9 mouse cellular contexts compared by ENCODE assay signal in genomic region chr2:51148454-51148853, GRCm38 (mm10). TPM values are rescaled to one million over a fixed set of nuclear protein-coding genes. Genes with fewer than 3 reads are reported as not detected.
DNase-seq lines count a peak whose midpoint lies in the region; ATAC-seq and TF ChIP-seq lines count a peak whose summit lies in the region.
"Had no signal": no experiment of that assay in that cellular context is flagged by ENCODE, and none has a peak within 500 bp of the region (broad histone marks: within the 10 kb centered on the region; RNA-seq: fewer than 3 reads in every experiment).

No protein-coding gene starts in this region.

- peaks cover 17% of the 10 kb centered on the region for H3K4me1 ChIP-seq in intestine, embryonic 14.5 days (replicated peaks; ENCODE audit: control insufficient read depth, insufficient read depth, low read length)
- H3K4me1 ChIP-seq in limb, embryonic 14.5 days (ENCODE audit: control insufficient read depth, insufficient read depth, low read length) = peaks cover 17% of the 10 kb centered on the region
- H3K4me1 ChIP-seq in midbrain, embryonic 16.5 days (ENCODE audit: control insufficient read depth, insufficient read depth, low read length) = peaks cover 12% of the 10 kb centered on the region

- no peaks in the 10 kb centered on the region for H3K9me3 ChIP-seq in intestine, embryonic 14.5 days (ENCODE audit: control insufficient read depth, low read length)
- H3K9me3 ChIP-seq in limb, embryonic 14.5 days (ENCODE audit: control insufficient read depth, low read length) = no peaks in the 10 kb centered on the region
- no peaks in the 10 kb centered on the region for H3K9me3 ChIP-seq in midbrain, embryonic 16.5 days (replicated peaks; ENCODE audit: control insufficient read depth, low read length, poor library complexity, severe bottlenecking)

- ATAC-seq in intestine, embryonic 14.5 days (replicated peaks; ENCODE audit: low FRiP score, low TSS enrichment, low read depth) = peak; percentile 44
- ATAC-seq in limb, embryonic 14.5 days (ENCODE audit: low FRiP score, low read depth) = 0 out of 2 replicates have a peak, but pooled peaks have one; percentile 16
- peak; percentile 41; the same call in 1 of the 2 replicates for ATAC-seq in midbrain, embryonic 16.5 days

- TF ChIP-seq POLR2A in limb, embryonic 14.5 days (IDR thresholded peaks at IDR 0.05; ENCODE audit: borderline replicate concordance, extremely low read depth, insufficient read depth, insufficient read length) = no peak

- DNase-seq in layer of hippocampus, adult 2 months (ENCODE audit: low spot score in 2 of 2) = peak in 1 of 2 experiments; percentile 19
- no peak for DNase-seq in layer of hippocampus, adult 9-10 months (ENCODE audit: low spot score)
- DNase-seq in cerebellum, postnatal 10 days = peak; percentile 71 to 73
- peak; percentile 9 to 33 for DNase-seq in gastrocnemius, postnatal 36 days
- DNase-seq in intestine, embryonic 14.5 days (ENCODE audit: low spot score) = peak; percentile 81
- DNase-seq in limb, embryonic 14.5 days (ENCODE audit: low spot score) = peak; percentile 52
- peak; percentile 39 for DNase-seq in urinary bladder, adult 2 months (ENCODE audit: low spot score)

- peak overlapping the region; percentile 95 for H3K9ac ChIP-seq in intestine, embryonic 14.5 days (ENCODE audit: low read length)
- peak overlapping the region; percentile 97 for H3K9ac ChIP-seq in limb, embryonic 14.5 days (ENCODE audit: low read depth, low read length, severe bottlenecking)
- peak overlapping the region; percentile 96 for H3K9ac ChIP-seq in midbrain, embryonic 16.5 days (ENCODE audit: low read depth, low read length)

- peaks cover 4% of the 10 kb centered on the region; the same call in 1 of the 2 replicates for H3K36me3 ChIP-seq in intestine, embryonic 14.5 days (ENCODE audit: control insufficient read depth, insufficient read depth, low read length)
- peaks cover 12% of the 10 kb centered on the region; the same call in 1 of the 2 replicates for H3K36me3 ChIP-seq in limb, embryonic 14.5 days (ENCODE audit: control insufficient read depth, insufficient read depth, low read length)
- no peaks in the 10 kb centered on the region for H3K36me3 ChIP-seq in midbrain, embryonic 16.5 days (ENCODE audit: control insufficient read depth, insufficient read depth, low read length)

- H3K27ac ChIP-seq in layer of hippocampus, adult 2 months = peak overlapping the region; percentile 91
- peak overlapping the region; percentile 92 for H3K27ac ChIP-seq in intestine, embryonic 14.5 days (ENCODE audit: low read depth)
- peak overlapping the region; percentile 78 for H3K27ac ChIP-seq in limb, embryonic 14.5 days (replicated peaks; ENCODE audit: low read depth, low read length)
- peak overlapping the region; percentile 93 for H3K27ac ChIP-seq in midbrain, embryonic 16.5 days (ENCODE audit: low read length)

- H3K27me3 ChIP-seq in intestine, embryonic 14.5 days (replicated peaks; ENCODE audit: control insufficient read depth, insufficient read depth, low read length) = no peaks in the 10 kb centered on the region
- no peaks in the 10 kb centered on the region for H3K27me3 ChIP-seq in limb, embryonic 14.5 days (ENCODE audit: control insufficient read depth, insufficient read depth, low read length)
- H3K27me3 ChIP-seq in midbrain, embryonic 16.5 days (ENCODE audit: control insufficient read depth, insufficient read depth, low read depth, low read length) = no peaks in the 10 kb centered on the region

- H3K4me3 ChIP-seq in layer of hippocampus, adult 2 months = peak overlapping the region; percentile 88
- H3K4me3 ChIP-seq in intestine, embryonic 14.5 days (ENCODE audit: low read depth, low read length) = peak overlapping the region; percentile 92
- H3K4me3 ChIP-seq in limb, embryonic 14.5 days (replicated peaks; ENCODE audit: low read length) = peak overlapping the region; percentile 63
- peak overlapping the region; percentile 81 for H3K4me3 ChIP-seq in midbrain, embryonic 16.5 days (ENCODE audit: low read depth, low read length)

- intact Hi-C loops in gastrocnemius, postnatal 36 days (cut with DNase I) = loop anchor here (5.0 kb wide), 1 partner anchor 841 kb away; no protein-coding TSS in a partner anchor

- H3K4me2 ChIP-seq in intestine, embryonic 14.5 days (ENCODE audit: low read length) = peak overlapping the region; percentile 65
- peak overlapping the region; percentile 63 for H3K4me2 ChIP-seq in limb, embryonic 14.5 days (replicated peaks; ENCODE audit: low read depth, low read length, severe bottlenecking)
- H3K4me2 ChIP-seq in midbrain, embryonic 16.5 days (ENCODE audit: low read length) = peak overlapping the region; percentile 64

- 0% methylated on average over 20 of the region's 20 CpGs for WGBS in intestine, embryonic 14.5 days
- 0% methylated on average over 20 of the region's 20 CpGs for WGBS in limb, embryonic 14.5 days
- WGBS in midbrain, embryonic 16.5 days = under 1% methylated on average over 20 of the region's 20 CpGs

- no peak for TF ChIP-seq CTCF in layer of hippocampus, adult 2 months (conservative IDR thresholded peaks at IDR 0.05)

RNA-seq across cellular contexts. Expression of gene Rnd3, which starts 0.5 kb away (rescaled TPM):
- total RNA-seq in layer of hippocampus, adult 2 months (2021) = 10 to 100 TPM; 13.2 to 14.1 TPM
- 1 to 10 TPM; 6.5 to 9.0 TPM for total RNA-seq in gastrocnemius, postnatal 36 days (2021)
- polyA plus RNA-seq in intestine, embryonic 14.5 days (2014; fragmentation: Nextera tagmentation; extraction: Ambion mirVana) = 85.0 and 104 TPM in 2 replicates
- 59.4 and 68.8 TPM in 2 replicates for polyA plus RNA-seq in limb, embryonic 14.5 days (2012; rRNA removed)
- polyA plus RNA-seq in limb, embryonic 14.5 days (2014; fragmentation: Nextera tagmentation; extraction: Ambion mirVana) = 162 and 176 TPM in 2 replicates
- 157 and 180 TPM in 2 replicates for polyA plus RNA-seq in midbrain, embryonic 16.5 days (2015; fragmentation: Nextera tagmentation; extraction: Ambion mirVana)
- 32.0 and 41.7 TPM in 2 replicates for polyA plus RNA-seq in urinary bladder, adult 2 months (2012; rRNA removed)
- total RNA-seq: MEL had no signal
